In genomic region chr11:84526976-84527860, GRCm38 (mm10) we compare ENCODE assay signal across 13 mouse cellular contexts. TPM values are rescaled to one million over a fixed set of nuclear protein-coding genes. Genes with fewer than 3 reads are reported as not detected.
A peak's percentile ranks its signal among the peaks of the same experiment; 100 is the strongest.
DNase-seq lines count a peak whose midpoint lies in the region; ATAC-seq lines count a peak whose summit lies in the region.
"Had no signal": no experiment of that assay in that cellular context is flagged by ENCODE, and none has a peak within 500 bp of the region (broad histone marks: within the 10 kb centered on the region; RNA-seq: fewer than 3 reads in every experiment).

No protein-coding gene starts in this region.

- H3K27me3 ChIP-seq in kidney, embryonic 15.5 days, result peaks cover 100% of the 10 kb centered on the region
- peaks cover 100% of the 10 kb centered on the region for H3K27me3 ChIP-seq in embryonic facial prominence, embryonic 10.5 days (replicated peaks; ENCODE audit: low read depth, poor library complexity, severe bottlenecking)
- H3K27me3 ChIP-seq in hindbrain, embryonic 16.5 days (replicated peaks; ENCODE audit: control insufficient read depth, insufficient read depth, low read length), result peaks cover 25% of the 10 kb centered on the region
- H3K27me3 ChIP-seq in neural tube, embryonic 13.5 days, result peaks cover 100% of the 10 kb centered on the region

- H3K9ac ChIP-seq in kidney, embryonic 15.5 days, result peak overlapping the region; percentile 21; the same call in 1 of the 2 replicates
- H3K9ac ChIP-seq in hindbrain, embryonic 16.5 days (ENCODE audit: low read depth, low read length), result peak overlapping the region; percentile 54
- peak overlapping the region; percentile 89 for H3K9ac ChIP-seq in neural tube, embryonic 13.5 days
- H3K9ac ChIP-seq: liver, embryonic 12.5 days had no signal

- H3K4me3 ChIP-seq in kidney, embryonic 15.5 days (replicated peaks), result peak overlapping the region; percentile 63
- H3K4me3 ChIP-seq in embryonic facial prominence, embryonic 10.5 days, result peak overlapping the region; percentile 66; the same call in 1 of the 2 replicates
- peak overlapping the region; percentile 43 for H3K4me3 ChIP-seq in hindbrain, embryonic 16.5 days (ENCODE audit: low read length)
- peak overlapping the region; percentile 56 for H3K4me3 ChIP-seq in neural tube, embryonic 13.5 days

- H3K9me3 ChIP-seq in kidney, embryonic 15.5 days (replicated peaks), result no peaks in the 10 kb centered on the region
- no peaks in the 10 kb centered on the region for H3K9me3 ChIP-seq in embryonic facial prominence, embryonic 10.5 days
- H3K9me3 ChIP-seq in hindbrain, embryonic 16.5 days (ENCODE audit: control insufficient read depth, low read length), result no peaks in the 10 kb centered on the region
- H3K9me3 ChIP-seq in neural tube, embryonic 13.5 days, result no peaks in the 10 kb centered on the region
- H3K9me3 ChIP-seq: liver, embryonic 12.5 days had no signal

- peaks cover 64% of the 10 kb centered on the region for H3K4me1 ChIP-seq in kidney, embryonic 15.5 days
- H3K4me1 ChIP-seq in embryonic facial prominence, embryonic 10.5 days, result peaks cover 42% of the 10 kb centered on the region
- H3K4me1 ChIP-seq in hindbrain, embryonic 16.5 days (ENCODE audit: control insufficient read depth, insufficient read depth, low read depth, low read length), result peaks cover 22% of the 10 kb centered on the region
- peaks cover 67% of the 10 kb centered on the region for H3K4me1 ChIP-seq in neural tube, embryonic 13.5 days (replicated peaks)

- H3K4me2 ChIP-seq in kidney, embryonic 15.5 days, result peak overlapping the region; percentile 82
- H3K4me2 ChIP-seq in hindbrain, embryonic 16.5 days (ENCODE audit: low read length), result peak overlapping the region; percentile 68
- H3K4me2 ChIP-seq in neural tube, embryonic 13.5 days, result peak overlapping the region; percentile 66

- DNase-seq in kidney, postnatal 25 days, result no peak
- peak; percentile 47 for DNase-seq in embryonic facial prominence, embryonic 10.5 days (ENCODE audit: low spot score)
- DNase-seq in frontal cortex, adult 2 months (ENCODE audit: extremely low spot score in 1 of 2, low spot score in 1 of 2), result no peak
- no peak for DNase-seq in left cerebral cortex, postnatal 25 days (ENCODE audit: low spot score in 2 of 2)
- DNase-seq: lung, postnatal 4 days; thymus, adult 18-20 months had no signal

- no peak for ATAC-seq in kidney, embryonic 15.5 days (replicated peaks; ENCODE audit: low FRiP score)
- no peak for ATAC-seq in hindbrain, embryonic 16.5 days
- no peak for ATAC-seq in neural tube, embryonic 13.5 days (ENCODE audit: low read depth)
- ATAC-seq: liver, embryonic 12.5 days had no signal

- 5% methylated on average over 29 of the region's 29 CpGs for WGBS in kidney, embryonic 15.5 days
- 2% methylated on average over 29 of the region's 29 CpGs for WGBS in embryonic facial prominence, embryonic 10.5 days
- 3% methylated on average over 29 of the region's 29 CpGs for WGBS in hindbrain, embryonic 16.5 days
- under 1% methylated on average over 29 of the region's 29 CpGs for WGBS in neural tube, embryonic 13.5 days

- H3K36me3 ChIP-seq in kidney, embryonic 15.5 days, result no peaks in the 10 kb centered on the region
- no peaks in the 10 kb centered on the region for H3K36me3 ChIP-seq in embryonic facial prominence, embryonic 10.5 days (replicated peaks)
- H3K36me3 ChIP-seq in hindbrain, embryonic 16.5 days (ENCODE audit: control insufficient read depth, insufficient read depth, low read length), result no peaks in the 10 kb centered on the region
- H3K36me3 ChIP-seq in neural tube, embryonic 13.5 days, result no peaks in the 10 kb centered on the region
- H3K36me3 ChIP-seq: liver, embryonic 12.5 days had no signal

- intact Hi-C loops in left cerebral cortex, postnatal 25 days (cut with DNase I), result no loop called here

- H3K27ac ChIP-seq in kidney, embryonic 15.5 days, result peak overlapping the region; percentile 91
- H3K27ac ChIP-seq in embryonic facial prominence, embryonic 10.5 days (replicated peaks), result no peak overlapping the region
- peak overlapping the region; percentile 49 for H3K27ac ChIP-seq in hindbrain, embryonic 16.5 days (ENCODE audit: low read depth, low read length)
- H3K27ac ChIP-seq in neural tube, embryonic 13.5 days (replicated peaks), result peak overlapping the region; percentile 91
- H3K27ac ChIP-seq: liver, embryonic 12.5 days had no signal

RNA-seq across cellular contexts. Expression of gene Lhx1, which starts 1.9 kb away (rescaled TPM):
- 36.0 and 37.3 TPM in 2 replicates for polyA plus RNA-seq in kidney, embryonic 15.5 days (2015; fragmentation: Nextera tagmentation; extraction: Ambion mirVana)
- 1.4 and 2.4 TPM in 2 replicates for polyA plus RNA-seq in embryonic facial prominence, embryonic 10.5 days (2016; fragmentation: Nextera tagmentation; extraction: Ambion mirVana)
- polyA plus RNA-seq in hindbrain, embryonic 16.5 days (2015; fragmentation: Nextera tagmentation; extraction: Ambion mirVana), result 35.9 and 43.0 TPM in 2 replicates
- 50.0 and 58.8 TPM in 2 replicates for polyA plus RNA-seq in neural tube, embryonic 13.5 days (2015; fragmentation: Nextera tagmentation; extraction: Ambion mirVana)
- 0.36 and 0.40 TPM in 2 replicates for polyA plus RNA-seq in frontal cortex, adult 2 months (2012; rRNA removed)
- total RNA-seq in left cerebral cortex, postnatal 25 days (2021), result under 1 TPM in 1 of 2 experiments, not detected in 1; 0.18 TPM
- total RNA-seq: gastrocnemius, adult 18-20 months had no signal
- polyA plus RNA-seq: heart, embryonic 16.5 days; liver, embryonic 12.5 days; spleen, adult 2 months had no signal

RNA-seq across cellular contexts. Expression of gene Aatf, which starts 13.9 kb away (rescaled TPM):
- 59.8 and 60.4 TPM in 2 replicates for polyA plus RNA-seq in kidney, embryonic 15.5 days (2015; fragmentation: Nextera tagmentation; extraction: Ambion mirVana)
- polyA plus RNA-seq in embryonic facial prominence, embryonic 10.5 days (2016; fragmentation: Nextera tagmentation; extraction: Ambion mirVana), result 57.9 and 58.3 TPM in 2 replicates
- 51.0 and 52.1 TPM in 2 replicates for polyA plus RNA-seq in hindbrain, embryonic 16.5 days (2015; fragmentation: Nextera tagmentation; extraction: Ambion mirVana)
- 50.0 and 51.7 TPM in 2 replicates for polyA plus RNA-seq in neural tube, embryonic 13.5 days (2015; fragmentation: Nextera tagmentation; extraction: Ambion mirVana)
- polyA plus RNA-seq in frontal cortex, adult 2 months (2012; rRNA removed), result 8.4 and 10.0 TPM in 2 replicates
- total RNA-seq in left cerebral cortex, postnatal 25 days (2021), result 10 to 100 TPM; 17.7 to 22.5 TPM

Comparison
In these comparisons a context has a peak if more than half of its experiments do, and no peak if none do; other contexts are left out.
1. H3K9ac ChIP-seq: peak in every context shown above with its lines; median percentile 89 in neural tube, embryonic 13.5 days; 54 in hindbrain, embryonic 16.5 days; 21 in kidney, embryonic 15.5 days.
2. RNA of gene Lhx1, which starts 1.9 kb away (polyA plus RNA-seq): 50.0 to 58.8 TPM in neural tube, embryonic 13.5 days, 36.0 to 37.3 TPM in kidney, embryonic 15.5 days and 35.9 to 43.0 TPM in hindbrain, embryonic 16.5 days; 1.4 to 2.4 TPM in embryonic facial prominence, embryonic 10.5 days and 0.36 to 0.40 TPM in frontal cortex, adult 2 months; every median in the first group is over 10 times any median in the second.
3. Peak in every context shown above with its lines, with median percentiles within 50 percentile points of each other: H3K4me2 ChIP-seq and H3K4me3 ChIP-seq.